Mouse (Mus musculus): ENCODE measurements at regions not wholly inside any gene's neighbourhood (a gene's known extent, or its start where the extent isn't known, plus 50 kb on each side); places are given as distances from the start of the nearest gene placed in this dataset.

DNA sequence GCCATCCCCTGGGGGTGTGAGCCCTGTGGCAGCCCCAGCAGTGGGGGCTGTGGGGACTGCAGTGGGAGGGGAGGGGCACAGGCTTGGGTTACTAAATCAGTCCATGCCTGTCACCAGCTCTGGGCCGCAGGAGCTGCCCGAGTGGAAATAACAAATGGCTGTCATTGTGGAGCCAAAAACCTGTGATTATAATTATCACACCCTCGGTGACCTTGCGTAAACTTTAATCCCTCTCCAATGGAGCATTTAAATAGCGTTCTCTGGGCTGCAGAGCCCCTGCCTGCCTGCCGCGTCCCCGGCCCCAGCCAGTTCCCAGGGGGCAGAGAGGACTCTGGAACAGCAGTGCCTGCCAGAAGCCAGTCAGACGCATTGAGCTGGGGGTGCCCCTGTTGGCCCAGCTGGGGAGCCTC is 54.4 kb upstream of the Nkx1-1 start:
- TF ChIP-seq POLR2A (IDR thresholded peaks at IDR 0.05; ENCODE audit: extremely low read depth, insufficient read depth, low read length) (no peak), CTCF (IDR thresholded peaks at IDR 0.05; ENCODE audit: extremely low read depth, insufficient read depth, low read length) (no peak)
